Mouse (Mus musculus): ENCODE measurements around the gene Dusp1. TPM values are rescaled to one million over a fixed set of nuclear protein-coding genes. Genes with fewer than 3 reads are reported as not detected.
A peak's percentile ranks its signal among the peaks of the same experiment; 100 is the strongest.

The Dusp1 gene
- total RNA-seq, 2 experiments from 2014 or later = 58.0 to 65.6 TPM

- H3K4me3 ChIP-seq = peak overlapping the region; percentile 28
- intact Hi-C loops (cut with DNase I) = no loop called here
- DNase-seq (ENCODE audit: extremely low spot score in 1 of 2, low spot score in 2 of 2) = peak; percentile 61 to 69
These were observed 57.8 kb downstream of the Dusp1 start for GRCm38 (mm10) chr17:26503981-26504671.

GRCm38 (mm10) chr17:26502808-26503671 lies 58.9 kb downstream of the Dusp1 start:
- H3K4me3 ChIP-seq = peak overlapping the region; percentile 28
- DNase-seq (ENCODE audit: extremely low spot score in 1 of 2, low spot score in 2 of 2) = peak; percentile 60 to 74
- TF ChIP-seq CTCF (IDR thresholded peaks at IDR 0.05) = no peak; the same call in none of the 2 replicates
- intact Hi-C loops (cut with DNase I) = no loop called here
- peak overlapping the region; percentile 96 for H3K27ac ChIP-seq

More at GRCm38 (mm10) chr17:26503981-26504671, 57.8 kb downstream of the Dusp1 start:
- H3K27ac ChIP-seq = peak overlapping the region; percentile 96
- no peak; the same call in 1 of the 2 replicates for TF ChIP-seq CTCF (IDR thresholded peaks at IDR 0.05)

GRCm38 (mm10) chr17:26501826-26502225 lies 60.1 kb downstream of the Dusp1 start:
- no peak for DNase-seq (ENCODE audit: extremely low spot score in 1 of 2, low spot score in 2 of 2)
- TF ChIP-seq CTCF (IDR thresholded peaks at IDR 0.05) = no peak
- Histone ChIP-seq H3K27ac (no peak overlapping the region), H3K4me3 (no peak overlapping the region)
- intact Hi-C loops (cut with DNase I) = no loop called here

GRCm38 (mm10) chr17:26498626-26499025 lies 63.3 kb downstream of the Dusp1 start:
- Histone ChIP-seq H3K27ac (no peak overlapping the region), H3K4me3 (no peak overlapping the region)
- DNase-seq (ENCODE audit: extremely low spot score in 1 of 2, low spot score in 2 of 2) = no peak
- no peak for TF ChIP-seq CTCF (IDR thresholded peaks at IDR 0.05)
- intact Hi-C loops (cut with DNase I) = no loop called here

- DNase-seq (ENCODE audit: extremely low spot score in 1 of 2, low spot score in 2 of 2) = no peak
- Histone ChIP-seq H3K27ac (no peak overlapping the region), H3K4me3 (no peak overlapping the region)
- no peak for TF ChIP-seq CTCF (IDR thresholded peaks at IDR 0.05)
- intact Hi-C loops (cut with DNase I) = no loop called here
These were observed 64.5 kb downstream of the Dusp1 start for GRCm38 (mm10) chr17:26497416-26497923.

- intact Hi-C loops (cut with DNase I) = no loop called here
- no peak for TF ChIP-seq CTCF (IDR thresholded peaks at IDR 0.05)
- no peak for DNase-seq (ENCODE audit: extremely low spot score in 1 of 2, low spot score in 2 of 2)
- no peak overlapping the region for H3K4me3 ChIP-seq
- no peak overlapping the region for H3K27ac ChIP-seq
These were observed 67.1 kb downstream of the Dusp1 start for GRCm38 (mm10) chr17:26494642-26495468.

- intact Hi-C loops (cut with DNase I) = no loop called here
- no peak for DNase-seq (ENCODE audit: extremely low spot score in 1 of 2, low spot score in 2 of 2)
- no peak overlapping the region for H3K4me3 ChIP-seq
- no peak for TF ChIP-seq CTCF (IDR thresholded peaks at IDR 0.05)
- H3K27ac ChIP-seq = no peak overlapping the region
These were observed 69.7 kb downstream of the Dusp1 start for GRCm38 (mm10) chr17:26492246-26492645.

GRCm38 (mm10) chr17:26490910-26491309 lies 71.0 kb downstream of the Dusp1 start:
- Histone ChIP-seq H3K27ac (no peak overlapping the region), H3K4me3 (no peak overlapping the region)
- TF ChIP-seq CTCF (IDR thresholded peaks at IDR 0.05) = no peak
- DNase-seq (ENCODE audit: extremely low spot score in 1 of 2, low spot score in 2 of 2) = no peak
- intact Hi-C loops (cut with DNase I) = no loop called here

- DNase-seq (ENCODE audit: extremely low spot score in 1 of 2, low spot score in 2 of 2) = no peak
- Histone ChIP-seq H3K4me3 (no peak overlapping the region), H3K27ac (no peak overlapping the region)
- no peak for TF ChIP-seq CTCF (IDR thresholded peaks at IDR 0.05)
- intact Hi-C loops (cut with DNase I) = no loop called here
These were observed 71.9 kb downstream of the Dusp1 start for GRCm38 (mm10) chr17:26490072-26490471.

GRCm38 (mm10) chr17:26488711-26489403 lies 73.1 kb downstream of the Dusp1 start:
- intact Hi-C loops (cut with DNase I) = no loop called here
- H3K27ac ChIP-seq = no peak overlapping the region
- DNase-seq (ENCODE audit: extremely low spot score in 1 of 2, low spot score in 2 of 2) = no peak
- no peak overlapping the region for H3K4me3 ChIP-seq
- no peak for TF ChIP-seq CTCF (IDR thresholded peaks at IDR 0.05)

- no peak for DNase-seq (ENCODE audit: extremely low spot score in 1 of 2, low spot score in 2 of 2)
- Histone ChIP-seq H3K27ac (no peak overlapping the region), H3K4me3 (no peak overlapping the region)
- intact Hi-C loops (cut with DNase I) = no loop called here
- TF ChIP-seq CTCF (IDR thresholded peaks at IDR 0.05) = no peak
These were observed 74.0 kb downstream of the Dusp1 start for GRCm38 (mm10) chr17:26487917-26488316.
